In genomic region chr14:39867163-39867562, GRCm38 (mm10) we compare ENCODE assay signal across 16 mouse cellular contexts.
"Had no signal": no experiment of that assay in that cellular context is flagged by ENCODE, and none has a peak within 500 bp of the region (broad histone marks: within the 10 kb centered on the region; RNA-seq: fewer than 3 reads in every experiment).

No protein-coding gene starts in this region.

- H3K36me3 ChIP-seq: neural tube, embryonic 13.5 days; neural tube, embryonic 15.5 days; stomach, embryonic 15.5 days had no signal

- H3K4me3 ChIP-seq: neural tube, embryonic 13.5 days; neural tube, embryonic 15.5 days; stomach, embryonic 15.5 days had no signal

- H3K4me1 ChIP-seq: neural tube, embryonic 13.5 days; neural tube, embryonic 15.5 days; stomach, embryonic 15.5 days had no signal

- H3K9me3 ChIP-seq: neural tube, embryonic 13.5 days; neural tube, embryonic 15.5 days; stomach, embryonic 15.5 days had no signal

- DNase-seq: retina, postnatal 1 day; right cerebral cortex, adult 18-20 months; right cerebral cortex, postnatal 14 days; right cerebral cortex, postnatal 25 days; right cerebral cortex, postnatal 4 days; spleen, adult 18-20 months; thymus, adult 18-20 months; thymus, adult 2 months; thymus, postnatal 14 days; thymus, postnatal 25 days; thymus, postnatal 36 days; thymus, postnatal 4 days had no signal

- H3K27ac ChIP-seq: neural tube, embryonic 13.5 days; neural tube, embryonic 15.5 days; stomach, embryonic 15.5 days; stomach, postnatal 0 days had no signal

- H3K27me3 ChIP-seq: neural tube, embryonic 13.5 days; neural tube, embryonic 15.5 days; stomach, embryonic 15.5 days had no signal

- H3K9ac ChIP-seq: neural tube, embryonic 13.5 days; neural tube, embryonic 15.5 days; stomach, embryonic 15.5 days had no signal
